Mouse (Mus musculus) hindbrain, postnatal 0 days (tissue): ENCODE measurements around the gene Cetn4. TPM values are rescaled to one million over a fixed set of nuclear protein-coding genes. Genes with fewer than 3 reads are reported as not detected.

Experiments
- ATAC-seq: fragments of 200-750 bp; cut with Nextera tagmentation; 2 replicates; pipeline ENCODE4 v1.8.0; 2017; ENCODE audit warnings: mild to moderate bottlenecking, moderate TSS enrichment, moderate library complexity
- DNase-seq: peaks from one replicate; pipeline ENCODE4 v3.0.0-alpha.2; 2015; ENCODE audit warnings: low spot score
- H3K27ac ChIP-seq: fragments of 300-500 bp; sonication (generic); 2 replicates; pipeline ENCODE4 v1.5.1; 2014; ENCODE audit warnings: mild to moderate bottlenecking
- H3K27me3 ChIP-seq: fragments of 300-500 bp; sonication (generic); 2 replicates; pipeline ENCODE4 v1.6.1; 2014; ENCODE audit warnings: low read length, mixed read lengths; ENCODE audit not compliant: insufficient read depth
- H3K36me3 ChIP-seq: fragments of 300-500 bp; sonication (generic); 2 replicates; pipeline ENCODE4 v1.6.1; 2014; ENCODE audit warnings: low read length, mixed read lengths; ENCODE audit not compliant: insufficient read depth
- H3K4me1 ChIP-seq: fragments of 300-500 bp; sonication (generic); 2 replicates; pipeline ENCODE4 v1.6.1; 2014; ENCODE audit warnings: antibody characterized with exemption, low read length, mixed read lengths; ENCODE audit not compliant: insufficient read depth
- H3K4me2 ChIP-seq: fragments of 300-500 bp; sonication (generic); 2 replicates; pipeline ENCODE4 v1.6.1; 2014; ENCODE audit warnings: low read depth, mild to moderate bottlenecking, low read length, moderate library complexity, mixed read lengths
- H3K4me3 ChIP-seq: fragments of 300-500 bp; sonication (generic); 2 replicates; pipeline ENCODE4 v1.5.1; 2014; ENCODE audit warnings: low read length
- H3K9ac ChIP-seq: fragments of 300-500 bp; sonication (generic); replicated peaks from 2 replicates; pipeline ENCODE4 v1.6.1; 2014; ENCODE audit warnings: mild to moderate bottlenecking, low read length, moderate library complexity, mixed read lengths
- H3K9me3 ChIP-seq: fragments of 300-500 bp; sonication (generic); 2 replicates; pipeline ENCODE4 v1.6.1; 2016; ENCODE audit warnings: low read length, mixed read lengths
- CTCF ChIP-seq: IDR thresholded peaks from 2 replicates; pipeline ENCODE4 v1.5.1; 2016; ENCODE audit warnings: antibody characterized with exemption, control low read depth, low read depth
- WGBS: fragments of 180-500 bp; shearing (Covaris S2); extraction: QIAGEN DNeasy Blood & Tissue Kit; methylation state at CpG from one replicate; pipeline ENCODE4 v1.1.7; 2014; 5-methylcytosine and 5-hydroxymethylcytosine counted together
- polyA plus RNA-seq: library from polyadenylated mRNA; unstranded; fragments of >200 nt; fragmentation: Nextera tagmentation; extraction: Ambion mirVana; gene quantifications from 2 replicates; pipeline ENCODE4 v1.2.1, GENCODE M21; 2015
- total RNA-seq: library from RNA; depleted of rRNA; stranded (reverse); fragments of >200 nt; gene quantifications from 2 replicates; pipeline ENCODE4 v1.2.3, GENCODE M21; 2014; rRNA removed

Cetn4 gene
- total and polyA plus RNA-seq, 2 experiments from 2014 or later, result 3.3 to 4.4 TPM

DNA sequence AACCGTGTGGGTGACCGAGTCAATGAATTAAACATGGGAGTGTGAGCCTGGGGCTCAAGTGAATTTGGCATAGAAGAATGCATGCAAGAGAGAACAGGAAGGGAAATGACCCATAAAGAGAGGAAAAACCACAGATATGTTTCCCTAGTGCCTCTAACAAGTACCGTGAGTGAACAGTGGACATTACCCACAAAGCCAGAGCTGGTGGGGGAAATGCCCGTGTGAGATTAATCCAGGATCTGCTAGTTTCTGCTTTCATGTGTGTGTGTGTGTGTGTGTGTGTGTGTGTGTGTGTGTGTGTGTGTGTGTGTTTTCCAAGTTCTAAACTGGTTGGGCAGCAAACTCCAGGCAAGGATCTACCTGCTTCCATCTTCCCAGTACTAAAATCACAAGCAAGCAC is 42.6 kb downstream of the Cetn4 start:
- Histone ChIP-seq H3K36me3 (no peaks in the 10 kb centered on the region), H3K27me3 (no peaks in the 10 kb centered on the region), H3K4me3 (no peak overlapping the region), H3K9ac (no peak overlapping the region), H3K4me1 (no peaks in the 10 kb centered on the region), H3K27ac (no peak overlapping the region), H3K9me3 (no peaks in the 10 kb centered on the region), H3K4me2 (no peak overlapping the region)
- DNase-seq (no peak), ATAC-seq (no peak)
- 88% methylated on average over 4 of the region's 4 CpGs for WGBS
- TF ChIP-seq CTCF, result no peak

DNA sequence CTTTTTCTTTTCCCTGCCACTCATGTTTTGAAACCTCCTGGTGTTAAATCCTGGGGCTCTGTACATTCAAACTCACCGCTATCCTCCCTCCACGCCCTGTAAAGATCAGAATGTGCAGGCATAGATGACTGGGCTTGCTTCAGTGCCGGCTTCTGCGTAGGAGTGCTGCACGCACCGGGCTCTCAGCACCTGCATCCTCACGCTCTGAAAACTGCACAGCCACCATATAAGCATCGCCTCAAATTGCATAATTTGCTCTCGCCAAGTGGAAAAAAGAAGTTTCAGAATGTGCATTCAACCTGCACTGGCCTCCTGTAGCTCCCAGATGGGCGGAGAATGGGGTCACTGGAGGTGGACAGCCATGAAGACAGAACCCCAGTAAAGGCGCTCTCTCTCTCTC is 44.2 kb downstream of the Cetn4 start:
- no peaks in the 10 kb centered on the region for H3K36me3 ChIP-seq
- no peak for DNase-seq
- H3K27me3 ChIP-seq, result no peaks in the 10 kb centered on the region
- ATAC-seq, result no peak
- no peaks in the 10 kb centered on the region for H3K9me3 ChIP-seq
- no peak for TF ChIP-seq CTCF
- no peak overlapping the region for H3K9ac ChIP-seq
- no peak overlapping the region for H3K4me2 ChIP-seq
- H3K27ac ChIP-seq, result no peak overlapping the region
- 79% methylated on average over 11 of the region's 11 CpGs for WGBS
- no peak overlapping the region for H3K4me3 ChIP-seq
- no peaks in the 10 kb centered on the region for H3K4me1 ChIP-seq

DNA sequence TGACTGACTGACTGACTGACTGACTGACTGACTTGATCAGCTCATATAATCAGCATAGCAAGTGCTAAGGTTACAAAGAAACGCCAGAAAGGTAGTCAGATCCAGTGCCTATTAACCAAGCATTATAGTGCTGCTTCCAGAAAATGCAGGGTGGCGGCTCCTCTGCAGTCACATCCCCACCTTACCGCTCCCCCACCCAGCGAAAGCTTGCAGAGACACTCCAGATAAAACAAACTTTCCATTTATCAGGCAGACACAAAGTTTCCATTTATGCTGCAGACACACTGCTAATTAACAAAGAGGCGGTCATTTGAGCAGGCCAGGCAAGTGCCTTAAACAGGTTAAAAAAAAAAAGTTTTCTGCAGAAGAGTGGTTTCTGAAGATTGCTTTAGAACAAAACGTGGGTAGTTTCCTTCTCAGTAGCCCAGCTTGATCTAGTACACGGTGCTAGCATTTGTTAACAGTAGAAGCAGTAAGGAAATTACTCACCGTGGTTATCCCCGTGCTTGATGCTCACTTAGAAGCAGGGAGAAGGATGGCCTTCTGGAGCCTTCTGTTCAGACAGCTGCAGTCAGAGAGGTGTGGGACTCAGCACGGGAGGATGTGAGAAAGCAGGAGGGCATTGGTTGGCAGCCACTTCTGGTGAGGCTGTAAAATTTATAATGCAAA is 53.0 kb downstream of the Cetn4 start:
- Histone ChIP-seq H3K9ac (no peak overlapping the region), H3K4me1 (no peaks in the 10 kb centered on the region), H3K27me3 (no peaks in the 10 kb centered on the region), H3K36me3 (no peaks in the 10 kb centered on the region), H3K4me2 (no peak overlapping the region), H3K4me3 (no peak overlapping the region), H3K27ac (no peak overlapping the region), H3K9me3 (no peaks in the 10 kb centered on the region)
- WGBS, result 72% methylated on average over 10 of the region's 10 CpGs
- ATAC-seq (no peak), DNase-seq (no peak)
- TF ChIP-seq CTCF, result no peak

DNA sequence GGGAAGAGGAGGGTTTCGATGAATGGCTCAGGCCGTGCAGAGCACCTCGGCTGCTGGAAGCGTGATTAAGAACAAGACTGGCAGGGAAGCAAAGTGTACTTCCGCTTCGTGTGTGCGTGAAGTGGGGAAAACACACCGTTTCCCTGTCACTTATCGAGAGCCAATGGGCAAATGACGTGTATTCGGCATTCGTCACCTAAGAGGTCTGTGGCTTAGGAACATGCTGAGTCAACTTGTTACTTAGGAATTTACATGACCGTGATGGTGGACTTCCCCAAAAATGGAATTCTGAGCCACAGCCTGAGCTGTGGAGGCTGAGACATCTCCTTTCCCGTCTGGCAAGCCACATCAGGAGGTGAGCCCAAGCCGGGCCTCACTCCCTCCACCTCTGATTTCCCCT is 54.7 kb downstream of the Cetn4 start:
- H3K9me3 ChIP-seq, result no peaks in the 10 kb centered on the region
- H3K36me3 ChIP-seq, result no peaks in the 10 kb centered on the region
- no peak for ATAC-seq
- no peak overlapping the region for H3K4me2 ChIP-seq
- H3K9ac ChIP-seq, result no peak overlapping the region
- 88% methylated on average over 15 of the region's 15 CpGs for WGBS
- TF ChIP-seq CTCF, result no peak
- no peak overlapping the region for H3K4me3 ChIP-seq
- no peaks in the 10 kb centered on the region for H3K27me3 ChIP-seq
- no peak overlapping the region for H3K27ac ChIP-seq
- H3K4me1 ChIP-seq, result no peaks in the 10 kb centered on the region
- no peak for DNase-seq

Other genes starting within 250 kb of the Cetn4 start
- gene Adad1, start 249.2 kb downstream of the Cetn4 start, total RNA-seq, result 0.47 TPM in 1 of 2 replicates, not detected in the other
- gene Adad1, start 249.2 kb downstream of the Cetn4 start, polyA plus RNA-seq, result 0.08 and 0.15 TPM in 2 replicates
- gene Il2, start 186.7 kb downstream of the Cetn4 start, total RNA-seq, result not detected in 2 replicates
- 0.61 and 0.75 TPM in 2 replicates for gene Il2, start 186.7 kb downstream of the Cetn4 start, polyA plus RNA-seq
- not detected in 2 replicates for gene Il21, start 80.1 kb downstream of the Cetn4 start, total RNA-seq
- gene Il21, start 80.1 kb downstream of the Cetn4 start, polyA plus RNA-seq, result not detected in 2 replicates
- 3.9 and 4.1 TPM in 2 replicates for gene Bbs12, start 154 bp downstream of the Cetn4 start, total RNA-seq
- gene Bbs12, start 154 bp downstream of the Cetn4 start, polyA plus RNA-seq, result 3.9 and 4.2 TPM in 2 replicates
- gene Fgf2, start 35.6 kb upstream of the Cetn4 start, total RNA-seq, result 2.9 and 3.7 TPM in 2 replicates
- gene Fgf2, start 35.6 kb upstream of the Cetn4 start, polyA plus RNA-seq, result 0.95 and 1.1 TPM in 2 replicates
- 12.2 and 13.2 TPM in 2 replicates for gene Spata5, start 107.2 kb upstream of the Cetn4 start, total RNA-seq
- gene Spata5, start 107.2 kb upstream of the Cetn4 start, polyA plus RNA-seq, result 18.8 and 22.9 TPM in 2 replicates
- gene Nudt6, start 107.5 kb upstream of the Cetn4 start, total RNA-seq, result 0.93 and 2.1 TPM in 2 replicates
- gene Nudt6, start 107.5 kb upstream of the Cetn4 start, polyA plus RNA-seq, result 8.7 and 10.1 TPM in 2 replicates